Mouse (Mus musculus): Measurements from ENCODE around the gene Ttc3. TPM values are rescaled to one million over a fixed set of nuclear protein-coding genes. Genes with fewer than 3 reads are reported as not detected.

The Ttc3 gene
- total RNA-seq, 2 experiments from 2014 or later: 751 to 808 TPM

DNA sequence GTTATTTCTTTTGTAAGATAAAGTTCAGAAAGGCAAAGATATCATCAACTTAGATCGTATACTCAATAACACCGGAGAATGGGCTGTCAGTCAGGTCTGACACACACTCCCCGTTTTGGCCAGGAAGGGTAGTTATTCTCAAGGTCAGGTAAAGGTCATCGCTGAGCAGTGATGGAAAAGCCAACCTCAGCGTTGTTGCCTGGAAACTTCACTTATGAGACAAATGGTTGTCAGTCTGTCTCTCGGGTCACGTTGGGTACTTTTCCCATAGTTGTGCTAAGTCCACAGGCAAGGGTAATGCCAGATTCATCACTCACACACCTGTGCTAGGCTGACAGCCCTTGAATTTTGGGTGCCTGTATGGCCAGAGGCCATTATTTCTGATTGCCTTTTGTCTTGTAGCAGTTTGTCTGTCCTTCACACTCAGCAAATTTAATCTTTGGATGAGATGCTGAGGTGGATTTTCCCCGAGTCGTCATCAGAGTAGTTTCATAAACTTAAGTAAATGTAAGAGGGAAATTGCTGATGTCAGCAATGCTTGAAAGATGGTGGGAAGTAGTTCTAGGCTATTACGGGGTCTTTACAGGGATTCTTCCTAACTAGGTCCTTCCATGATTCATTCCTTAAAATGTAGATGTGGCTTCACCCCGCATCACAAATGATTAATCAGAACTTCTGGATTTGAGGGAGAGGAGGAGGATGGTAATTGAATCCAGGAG lies 13.5 kb upstream of the Ttc3 start:
- no peak for DNase-seq (ENCODE audit: low spot score in 2 of 2)

DNA sequence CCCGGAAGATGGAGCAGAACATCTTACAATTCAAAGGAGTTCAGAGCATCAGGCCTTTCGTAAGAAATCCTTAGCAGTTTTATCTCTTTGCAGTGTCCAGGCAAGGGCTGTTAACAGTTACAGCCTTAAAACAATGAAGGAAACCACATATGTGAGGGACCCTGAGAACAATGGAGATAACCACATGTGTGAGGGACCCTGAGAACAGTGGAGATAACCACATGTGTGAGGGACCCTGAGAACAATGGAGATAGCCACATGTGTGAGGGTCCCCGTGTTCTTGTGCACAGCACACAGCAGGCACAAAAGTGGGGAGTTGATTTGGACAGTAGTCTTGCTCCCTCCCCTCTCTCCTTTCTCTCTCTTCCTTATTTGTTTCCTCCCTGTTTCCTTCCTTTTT lies 12.3 kb upstream of the Ttc3 start:
- no peak for DNase-seq (ENCODE audit: low spot score in 2 of 2)

- DNase-seq (ENCODE audit: low spot score in 2 of 2): no peak
Measured at GRCm38 (mm10) chr16:94360578-94361350, 9.7 kb upstream of the Ttc3 start.

DNA sequence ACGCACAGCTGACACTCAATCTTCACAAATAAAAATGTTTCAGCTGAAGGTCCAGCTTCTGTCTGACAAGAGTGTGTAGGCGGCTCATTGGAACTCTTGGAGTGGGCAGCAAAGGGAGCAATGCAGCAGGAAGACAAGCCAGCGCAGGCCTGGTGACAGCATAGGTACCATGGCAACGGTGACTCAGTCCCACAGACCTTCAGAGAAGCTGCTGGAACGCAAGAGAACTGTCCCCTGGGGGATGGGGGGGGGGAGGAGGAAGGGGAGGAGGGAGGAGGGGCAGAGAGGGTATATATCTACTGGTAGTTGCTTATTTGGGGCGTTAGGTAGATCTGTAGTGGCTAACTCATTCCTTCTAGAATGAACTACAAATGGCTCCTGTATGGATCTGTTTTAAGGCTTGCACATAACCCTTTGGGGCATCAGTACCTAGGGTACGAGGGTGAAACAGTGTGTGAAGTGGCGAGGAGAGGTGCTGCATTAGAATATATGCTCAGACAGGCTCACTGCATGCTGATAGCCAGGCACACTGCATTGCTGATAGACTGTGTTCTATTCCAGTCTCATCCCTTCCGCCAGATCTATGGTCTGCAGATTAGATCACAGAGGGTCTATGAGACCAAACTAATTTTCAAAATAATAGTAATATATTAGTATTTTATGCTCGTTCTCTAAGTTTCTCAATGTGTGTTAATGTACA lies 8.1 kb upstream of the Ttc3 start:
- DNase-seq (ENCODE audit: low spot score in 2 of 2): peak; percentile 56 to 63

DNA sequence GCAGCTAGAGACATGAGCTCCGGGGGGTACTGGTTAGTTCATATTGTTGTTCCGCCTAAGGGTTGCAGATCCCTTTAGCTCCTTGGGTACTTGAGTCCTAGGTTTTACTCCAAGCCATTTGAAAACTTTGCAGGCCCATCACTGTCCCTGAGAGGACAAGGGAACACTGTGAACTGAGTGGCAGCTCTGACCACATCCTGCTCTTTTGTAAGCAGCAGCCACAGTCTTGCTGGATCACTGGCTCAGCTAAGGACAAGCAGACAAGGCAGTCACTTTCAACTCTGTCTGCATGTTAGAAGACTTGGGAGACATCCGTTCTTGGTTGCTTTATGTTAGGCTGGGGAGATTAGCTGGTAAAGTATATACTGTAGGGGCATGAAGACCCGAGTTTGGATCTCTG lies 6.6 kb upstream of the Ttc3 start:
- DNase-seq (ENCODE audit: low spot score in 2 of 2): no peak

DNA sequence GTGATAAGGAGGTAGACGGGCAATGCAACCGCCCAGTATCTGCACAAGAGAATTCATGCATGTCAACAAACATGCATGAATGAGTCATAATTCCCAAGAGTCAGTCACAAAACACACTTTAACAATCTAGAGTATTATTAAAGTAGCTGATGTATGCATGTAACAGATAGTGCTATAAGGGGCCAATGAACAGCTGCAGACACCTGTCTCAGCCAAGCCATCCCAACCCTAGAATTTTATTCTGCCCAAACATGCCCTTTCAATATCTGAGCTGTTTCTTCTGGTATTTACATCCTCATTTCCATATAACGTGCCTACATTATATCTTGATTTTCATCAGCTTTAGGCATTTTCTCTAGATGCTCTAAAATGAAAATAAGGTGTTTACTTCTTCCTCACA lies 5.0 kb upstream of the Ttc3 start:
- no peak for DNase-seq (ENCODE audit: low spot score in 2 of 2)

DNA sequence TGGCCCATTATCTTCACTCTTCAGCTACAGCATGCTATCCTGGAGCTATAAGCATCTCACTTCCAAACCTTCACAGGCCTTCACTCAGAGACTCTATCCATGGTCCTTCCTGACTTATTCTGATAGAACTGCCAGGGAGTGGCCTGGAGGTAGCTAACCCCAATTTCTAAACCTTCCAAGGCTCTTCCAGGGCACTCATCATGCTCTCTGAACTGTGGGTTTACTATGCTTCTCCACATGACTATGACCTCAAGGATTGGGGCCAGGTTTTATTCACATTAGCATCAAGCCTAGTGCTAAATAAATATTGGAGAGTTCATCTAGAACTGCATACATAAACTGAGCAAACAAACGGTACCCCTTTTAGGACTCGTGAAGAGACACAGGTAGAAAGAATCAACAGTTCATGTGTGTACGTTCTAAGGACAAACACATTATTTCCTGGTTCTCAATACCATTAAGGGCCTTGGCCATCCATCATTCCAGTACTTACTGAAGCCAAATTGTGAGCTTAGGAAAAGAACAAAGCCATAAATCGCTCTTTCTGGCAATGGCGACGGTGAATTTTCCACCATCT lies 734 bp upstream of the Ttc3 start:
- no peak for DNase-seq (ENCODE audit: low spot score in 2 of 2)

DNA sequence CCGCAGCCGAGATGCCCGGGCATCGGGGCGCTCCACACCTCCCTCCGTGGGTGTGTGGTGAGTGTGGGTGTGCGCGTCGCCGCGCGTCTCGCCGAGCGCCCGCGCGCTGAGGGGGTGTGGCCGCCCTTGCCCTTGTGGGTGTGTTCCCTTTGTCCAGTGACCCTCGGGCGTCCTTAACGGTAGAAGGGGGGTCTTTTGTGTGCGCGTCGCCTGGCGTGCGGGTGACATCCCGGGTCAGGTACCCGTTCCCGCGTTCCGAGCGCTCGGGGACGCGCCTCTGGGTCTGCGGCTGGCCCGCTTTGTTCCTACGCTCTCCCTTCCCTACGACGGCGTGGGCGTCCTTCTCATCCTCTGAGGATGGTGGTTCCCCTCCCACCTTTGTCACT lies 490 bp downstream of the Ttc3 start:
- peak; percentile 74 to 78 for DNase-seq (ENCODE audit: low spot score in 2 of 2)

GRCm38 (mm10) chr16:94371301-94371931 lies 998 bp downstream of the Ttc3 start, which contains the start of gene Pigp:
Gene Pigp, minus strand, starts transcription at chr16:94371842.
- no peak for DNase-seq (ENCODE audit: low spot score in 2 of 2)

DNA sequence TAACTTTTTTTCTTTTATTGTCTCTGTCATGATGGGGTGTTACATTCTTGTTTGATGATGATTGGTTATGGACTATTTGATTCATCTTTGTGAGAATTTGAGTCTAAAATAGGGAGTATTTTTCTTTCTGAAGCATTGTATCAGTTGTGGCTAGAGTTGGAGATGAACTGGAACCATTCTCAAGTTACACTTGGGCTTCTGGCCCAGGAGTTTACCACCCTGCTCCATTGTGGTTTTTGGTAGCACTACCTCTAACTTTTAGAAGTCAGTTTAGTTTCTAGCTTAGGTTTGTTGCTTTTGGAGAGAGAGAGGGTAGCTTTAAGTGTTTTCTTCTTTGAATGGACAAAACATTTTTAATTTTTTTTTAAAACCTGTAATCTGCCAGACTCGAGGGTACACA lies 9.0 kb downstream of the Ttc3 start:
- DNase-seq (ENCODE audit: low spot score in 2 of 2): no peak

DNA sequence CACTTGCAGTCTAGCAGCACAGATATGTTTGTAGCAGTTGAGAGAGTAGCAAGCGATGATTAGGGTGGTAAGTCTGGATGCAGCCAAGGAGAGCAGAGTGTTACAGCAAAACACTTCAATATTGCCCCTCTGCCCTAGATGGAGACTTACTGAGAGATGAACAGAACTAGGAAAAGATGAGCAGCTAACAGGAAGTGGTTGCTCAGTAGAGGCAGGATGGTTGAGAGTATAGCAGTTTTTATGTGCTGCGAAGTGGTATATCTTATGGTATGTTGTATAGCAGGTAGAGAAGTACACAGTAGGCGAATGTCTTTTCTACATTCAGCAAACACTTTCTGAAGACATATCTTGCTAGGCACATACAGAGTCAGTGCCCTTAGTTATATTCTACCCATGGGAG lies 12.9 kb downstream of the Ttc3 start:
- no peak for DNase-seq (ENCODE audit: low spot score in 2 of 2)

- DNase-seq (ENCODE audit: low spot score in 2 of 2): no peak
Measured at GRCm38 (mm10) chr16:94387690-94388089, 17.3 kb downstream of the Ttc3 start.

- no peak for DNase-seq (ENCODE audit: low spot score in 2 of 2)
Measured at GRCm38 (mm10) chr16:94392299-94392698, 21.9 kb downstream of the Ttc3 start.

GRCm38 (mm10) chr16:94395051-94395450 lies 24.6 kb downstream of the Ttc3 start:
- no peak for DNase-seq (ENCODE audit: low spot score in 2 of 2)

DNA sequence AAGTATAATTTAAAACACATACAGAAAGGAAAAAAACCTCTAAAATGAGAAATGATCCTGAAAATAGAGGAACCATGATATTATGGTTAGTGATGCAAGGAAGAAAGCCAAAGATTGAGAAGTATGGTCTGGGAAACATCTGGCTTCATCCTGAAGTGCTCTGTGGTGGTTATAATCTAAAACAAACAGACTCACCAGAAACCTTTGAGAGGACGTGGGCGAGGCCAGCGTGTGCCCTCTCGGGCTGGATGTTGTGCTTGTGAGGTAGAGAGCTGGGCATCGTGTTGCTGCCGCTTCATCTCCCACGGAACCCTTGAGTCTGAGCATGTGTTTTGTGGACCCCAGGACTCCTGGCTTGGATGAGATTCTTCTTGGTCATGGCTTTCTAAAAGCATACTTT lies 26.2 kb downstream of the Ttc3 start:
- no peak for DNase-seq (ENCODE audit: low spot score in 2 of 2)

- no peak for DNase-seq (ENCODE audit: low spot score in 2 of 2)
Measured at GRCm38 (mm10) chr16:94399141-94399540, 28.7 kb downstream of the Ttc3 start.

DNA sequence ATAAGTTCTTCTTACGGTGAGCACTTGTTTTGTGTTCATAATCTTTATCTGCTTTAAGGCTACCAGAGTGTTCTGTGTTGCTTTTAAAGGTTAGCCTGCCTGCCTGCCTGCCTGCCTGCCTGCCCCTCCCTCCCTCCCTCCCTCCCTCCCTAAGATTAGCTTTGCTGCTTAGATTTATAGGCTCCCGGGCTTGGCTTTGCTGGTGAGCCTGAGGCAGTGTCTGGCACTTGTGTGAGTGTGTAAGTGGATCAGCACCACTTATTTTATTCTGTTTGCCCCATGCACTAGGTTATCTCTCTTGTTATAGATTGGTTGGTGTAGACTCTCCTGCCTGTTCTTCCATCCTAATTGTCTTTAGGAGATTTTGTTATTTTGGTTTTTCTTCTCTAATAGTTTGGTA lies 31.2 kb downstream of the Ttc3 start:
- no peak for DNase-seq (ENCODE audit: low spot score in 2 of 2)

DNA sequence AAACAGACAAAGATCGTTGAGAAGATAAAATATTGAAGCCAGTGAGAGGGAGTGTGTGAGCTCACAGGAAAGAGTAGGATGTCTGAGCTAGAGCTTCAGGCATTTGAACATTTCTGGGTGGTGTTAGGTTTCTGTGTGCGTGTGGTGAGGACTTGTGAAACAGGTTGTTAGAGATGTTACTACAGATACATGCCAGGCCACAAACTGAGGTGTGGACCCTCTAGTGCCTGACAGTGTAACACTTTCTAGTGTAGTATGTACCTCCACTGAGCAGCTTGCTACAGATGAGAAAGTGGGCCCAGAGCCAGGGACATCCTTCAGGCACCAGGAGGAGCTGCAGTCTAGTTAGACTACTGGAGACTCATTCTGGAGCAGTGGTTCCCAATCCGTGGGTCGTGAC lies 31.8 kb downstream of the Ttc3 start:
- DNase-seq (ENCODE audit: low spot score in 2 of 2): peak in 1 of 2 experiments; percentile 14

- DNase-seq (ENCODE audit: low spot score in 2 of 2): no peak
Measured at GRCm38 (mm10) chr16:94411287-94411686, 40.9 kb downstream of the Ttc3 start.

DNA sequence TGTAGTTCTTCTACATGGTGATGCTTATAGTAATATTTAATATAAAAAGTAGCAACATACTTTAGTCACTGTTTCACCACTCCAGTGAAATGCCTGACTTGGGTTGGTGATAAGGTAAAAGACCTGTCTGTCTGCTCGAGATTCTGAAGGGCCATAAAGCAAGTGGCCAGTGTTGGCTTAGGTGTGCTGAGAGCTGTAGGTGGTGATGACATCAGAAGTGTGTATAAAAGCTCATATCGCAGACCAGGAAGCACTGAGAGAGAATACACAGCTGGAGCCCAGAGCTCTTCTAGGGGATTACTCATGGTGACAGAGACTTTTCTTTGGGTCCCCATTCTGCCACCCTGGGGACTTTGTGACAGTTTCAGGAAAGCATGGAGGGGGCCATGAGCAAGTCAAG lies 41.8 kb downstream of the Ttc3 start:
- DNase-seq (ENCODE audit: low spot score in 2 of 2): no peak

DNA sequence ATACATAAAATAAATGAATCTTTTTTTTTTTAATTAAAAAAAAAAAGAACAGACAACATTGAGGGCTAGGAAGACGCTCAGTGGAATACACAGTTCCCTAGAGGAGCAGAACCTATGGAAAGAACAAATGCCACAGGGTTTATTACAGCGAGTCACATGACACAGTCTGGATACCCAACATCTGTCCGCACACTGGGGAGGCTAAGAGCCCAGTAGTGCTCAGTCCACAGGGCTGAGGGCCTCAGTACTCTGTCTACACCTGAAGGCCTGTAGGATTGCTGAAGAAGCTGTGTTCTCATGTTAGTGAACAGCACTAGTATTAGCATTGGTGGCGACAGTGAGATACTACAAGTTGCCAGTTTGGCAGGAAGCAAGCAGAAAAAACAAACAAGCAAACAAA lies 42.3 kb downstream of the Ttc3 start:
- no peak for DNase-seq (ENCODE audit: low spot score in 2 of 2)

Data from layer of hippocampus, postnatal 10 days (tissue).